Mouse (Mus musculus): ENCODE data around the gene Gm20388. TPM values are rescaled to one million over a fixed set of nuclear protein-coding genes. Genes with fewer than 3 reads are reported as not detected.

Gene Gm20388
- 5.5 TPM in 1 of 2 replicates, not detected in the other for polyA plus RNA-seq (2015; fragmentation: Nextera tagmentation; extraction: Ambion mirVana)

GRCm38 (mm10) chr8:119910547-119911257 lies at the start of gene Gm20388:
Gm20388 (plus strand) TSS chr8:119910841.
- Histone ChIP-seq H3K36me3 (no peaks in the 10 kb centered on the region), H3K4me2 (peak within 1 kb of the TSS; percentile 97), H3K27ac (peak within 1 kb of the TSS; percentile 92), H3K9me3 (no peaks in the 10 kb centered on the region), H3K27me3 (peaks cover 5% of the 10 kb centered on the region; the same call in 1 of the 2 replicates), H3K4me3 (peak within 1 kb of the TSS; percentile 89), H3K4me1 (peaks cover 44% of the 10 kb centered on the region), H3K9ac (peak within 1 kb of the TSS; percentile 90)
- under 1% methylated on average over 97 of the region's 97 CpGs for WGBS
- peak; percentile 96 for ATAC-seq (ENCODE audit: borderline replicate concordance, extremely low read depth, low FRiP score, low TSS enrichment)

GRCm38 (mm10) chr8:119861706-119862389 lies 48.8 kb upstream of the Gm20388 start, which contains the start of gene Klhl36:
Klhl36 (plus strand) TSS chr8:119862266.
- under 1% methylated on average over 35 of the region's 35 CpGs for WGBS
- Histone ChIP-seq H3K4me1 (peaks cover 13% of the 10 kb centered on the region), H3K4me2 (peak within 1 kb of the TSS; percentile 87), H3K36me3 (no peaks in the 10 kb centered on the region), H3K9me3 (no peaks in the 10 kb centered on the region), H3K9ac (peak within 1 kb of the TSS; percentile 53), H3K27me3 (no peaks in the 10 kb centered on the region; the same call in 1 of the 2 replicates), H3K4me3 (peak within 1 kb of the TSS; percentile 56), H3K27ac (peak within 1 kb of the TSS; percentile 27)
- peak; percentile 97 for ATAC-seq (ENCODE audit: borderline replicate concordance, extremely low read depth, low FRiP score, low TSS enrichment)

GRCm38 (mm10) chr8:119862390-119862734 lies 48.3 kb upstream of the Gm20388 start:
- H3K9me3 ChIP-seq = no peaks in the 10 kb centered on the region
- peak overlapping the region; percentile 56 for H3K4me3 ChIP-seq
- H3K27ac ChIP-seq = peak overlapping the region; percentile 27
- peaks cover 13% of the 10 kb centered on the region for H3K4me1 ChIP-seq
- H3K27me3 ChIP-seq = no peaks in the 10 kb centered on the region; the same call in 1 of the 2 replicates
- peak overlapping the region; percentile 87 for H3K4me2 ChIP-seq
- H3K9ac ChIP-seq = peak overlapping the region; percentile 53
- peak; percentile 59; the same call in 1 of the 2 replicates for ATAC-seq (ENCODE audit: borderline replicate concordance, extremely low read depth, low FRiP score, low TSS enrichment)
- H3K36me3 ChIP-seq = no peaks in the 10 kb centered on the region
- 1% methylated on average over 18 of the region's 19 CpGs for WGBS

- Histone ChIP-seq H3K4me3 (peak overlapping the region; percentile 56), H3K9me3 (no peaks in the 10 kb centered on the region), H3K36me3 (no peaks in the 10 kb centered on the region), H3K27ac (peak overlapping the region; percentile 27; the same call in 1 of the 2 replicates), H3K9ac (peak overlapping the region; percentile 53), H3K4me1 (peaks cover 13% of the 10 kb centered on the region), H3K4me2 (peak overlapping the region; percentile 87), H3K27me3 (no peaks in the 10 kb centered on the region; the same call in 1 of the 2 replicates)
- no peak for ATAC-seq (ENCODE audit: borderline replicate concordance, extremely low read depth, low FRiP score, low TSS enrichment)
- WGBS = 9% methylated on average over 6 of the region's 6 CpGs
These were observed 47.9 kb upstream of the Gm20388 start for GRCm38 (mm10) chr8:119862749-119863148.

- Histone ChIP-seq H3K4me3 (no peak overlapping the region), H3K9ac (no peak overlapping the region), H3K4me2 (no peak overlapping the region), H3K4me1 (no peaks in the 10 kb centered on the region), H3K36me3 (peaks cover 26% of the 10 kb centered on the region), H3K27me3 (no peaks in the 10 kb centered on the region), H3K9me3 (no peaks in the 10 kb centered on the region), H3K27ac (no peak overlapping the region)
- 64% methylated on average over 20 of the region's 20 CpGs for WGBS
- ATAC-seq (ENCODE audit: borderline replicate concordance, extremely low read depth, low FRiP score, low TSS enrichment) = no peak
These were observed 41.0 kb upstream of the Gm20388 start for GRCm38 (mm10) chr8:119869616-119870015.

GRCm38 (mm10) chr8:119873181-119873580 lies 37.5 kb upstream of the Gm20388 start:
- Histone ChIP-seq H3K4me2 (no peak overlapping the region), H3K9me3 (no peaks in the 10 kb centered on the region), H3K27ac (no peak overlapping the region), H3K9ac (no peak overlapping the region), H3K36me3 (peaks cover 26% of the 10 kb centered on the region), H3K27me3 (no peaks in the 10 kb centered on the region), H3K4me3 (no peak overlapping the region), H3K4me1 (no peaks in the 10 kb centered on the region)
- 98% methylated on average over 1 of the region's 1 CpGs for WGBS
- ATAC-seq (ENCODE audit: borderline replicate concordance, extremely low read depth, low FRiP score, low TSS enrichment) = no peak

GRCm38 (mm10) chr8:119881301-119881700 lies 29.3 kb upstream of the Gm20388 start:
- peaks cover 11% of the 10 kb centered on the region for H3K4me1 ChIP-seq
- H3K9me3 ChIP-seq = no peaks in the 10 kb centered on the region
- no peak overlapping the region for H3K27ac ChIP-seq
- H3K27me3 ChIP-seq = no peaks in the 10 kb centered on the region
- ATAC-seq (ENCODE audit: borderline replicate concordance, extremely low read depth, low FRiP score, low TSS enrichment) = no peak
- no peaks in the 10 kb centered on the region for H3K36me3 ChIP-seq
- no peak overlapping the region for H3K4me3 ChIP-seq
- H3K9ac ChIP-seq = no peak overlapping the region
- 55% methylated on average over 6 of the region's 6 CpGs for WGBS
- H3K4me2 ChIP-seq = no peak overlapping the region

- no peaks in the 10 kb centered on the region for H3K9me3 ChIP-seq
These were observed 28.7 kb upstream of the Gm20388 start for GRCm38 (mm10) chr8:119881917-119882316.

GRCm38 (mm10) chr8:119883281-119883680 lies 27.4 kb upstream of the Gm20388 start:
- Histone ChIP-seq H3K4me3 (no peak overlapping the region), H3K27me3 (no peaks in the 10 kb centered on the region), H3K4me2 (no peak overlapping the region), H3K9ac (no peak overlapping the region), H3K27ac (no peak overlapping the region), H3K4me1 (peaks cover 11% of the 10 kb centered on the region), H3K9me3 (no peaks in the 10 kb centered on the region), H3K36me3 (no peaks in the 10 kb centered on the region)
- ATAC-seq (ENCODE audit: borderline replicate concordance, extremely low read depth, low FRiP score, low TSS enrichment) = no peak
- WGBS = 88% methylated on average over 7 of the region's 7 CpGs

More at GRCm38 (mm10) chr8:119881917-119882316, 28.7 kb upstream of the Gm20388 start:
- no peak for ATAC-seq (ENCODE audit: borderline replicate concordance, extremely low read depth, low FRiP score, low TSS enrichment)
- H3K4me3 ChIP-seq = no peak overlapping the region
- WGBS = 83% methylated on average over 8 of the region's 8 CpGs
- H3K27me3 ChIP-seq = no peaks in the 10 kb centered on the region
- H3K4me1 ChIP-seq = peaks cover 11% of the 10 kb centered on the region
- no peak overlapping the region for H3K27ac ChIP-seq
- no peak overlapping the region for H3K9ac ChIP-seq
- H3K4me2 ChIP-seq = no peak overlapping the region
- H3K36me3 ChIP-seq = no peaks in the 10 kb centered on the region

- WGBS = 23% methylated on average over 3 of the region's 3 CpGs
- Histone ChIP-seq H3K27me3 (no peaks in the 10 kb centered on the region), H3K27ac (peak overlapping the region; percentile 11; the same call in 1 of the 2 replicates), H3K9ac (no peak overlapping the region), H3K9me3 (no peaks in the 10 kb centered on the region), H3K4me3 (no peak overlapping the region), H3K4me1 (peaks cover 11% of the 10 kb centered on the region), H3K36me3 (no peaks in the 10 kb centered on the region), H3K4me2 (no peak overlapping the region)
- ATAC-seq (ENCODE audit: borderline replicate concordance, extremely low read depth, low FRiP score, low TSS enrichment) = peak; percentile 80
These were observed 25.0 kb upstream of the Gm20388 start for GRCm38 (mm10) chr8:119885612-119886011.

GRCm38 (mm10) chr8:119887130-119887529 lies 23.5 kb upstream of the Gm20388 start:
- Histone ChIP-seq H3K4me3 (no peak overlapping the region), H3K4me1 (peaks cover 11% of the 10 kb centered on the region), H3K4me2 (no peak overlapping the region), H3K27me3 (no peaks in the 10 kb centered on the region), H3K27ac (no peak overlapping the region), H3K9me3 (no peaks in the 10 kb centered on the region), H3K9ac (no peak overlapping the region), H3K36me3 (no peaks in the 10 kb centered on the region)
- no peak for ATAC-seq (ENCODE audit: borderline replicate concordance, extremely low read depth, low FRiP score, low TSS enrichment)
- 88% methylated on average over 3 of the region's 3 CpGs for WGBS

- Histone ChIP-seq H3K36me3 (no peaks in the 10 kb centered on the region), H3K27me3 (no peaks in the 10 kb centered on the region), H3K9me3 (no peaks in the 10 kb centered on the region), H3K4me3 (no peak overlapping the region), H3K27ac (no peak overlapping the region), H3K4me2 (no peak overlapping the region), H3K4me1 (peaks cover 11% of the 10 kb centered on the region), H3K9ac (no peak overlapping the region)
- ATAC-seq (ENCODE audit: borderline replicate concordance, extremely low read depth, low FRiP score, low TSS enrichment) = no peak
- WGBS = 71% methylated on average over 4 of the region's 4 CpGs
These were observed 22.6 kb upstream of the Gm20388 start for GRCm38 (mm10) chr8:119888012-119888411.

Data from lung, embryonic 15.5 days (tissue).